8 mouse cellular contexts compared by ENCODE assay signal in the genomic region with DNA sequence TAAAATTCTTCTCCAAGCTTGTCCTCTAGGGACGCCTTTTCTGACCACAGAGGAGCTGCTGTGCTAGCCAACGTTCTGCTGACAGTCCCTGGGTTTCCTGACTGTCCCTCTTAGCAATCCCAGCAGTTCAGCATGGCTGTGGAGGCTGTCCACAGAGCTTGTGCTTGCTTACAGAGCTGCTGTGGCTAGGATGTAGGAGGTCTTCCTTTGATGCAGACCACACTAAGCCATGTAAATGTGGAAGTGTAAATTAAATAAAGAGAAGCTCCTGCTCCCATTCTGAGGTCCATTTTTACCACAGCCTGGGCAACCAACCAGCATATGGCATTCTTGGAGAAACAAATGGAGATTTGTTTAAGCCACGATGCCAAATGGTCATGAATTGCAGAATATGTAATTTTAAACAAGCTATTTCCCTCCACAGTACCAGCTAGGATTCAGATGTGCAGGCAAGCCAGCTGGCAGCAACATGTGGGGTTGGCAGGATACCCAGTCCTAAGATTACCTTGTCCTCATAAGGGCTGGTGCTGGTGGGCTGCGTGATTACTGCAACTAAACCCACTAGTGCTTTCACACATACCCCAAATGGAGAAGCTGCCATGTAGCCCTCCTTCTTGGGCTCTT.
DNase-seq lines count a peak whose midpoint lies in the region; ATAC-seq and TF ChIP-seq lines count a peak whose summit lies in the region.

No protein-coding gene starts in this region.

- H3K27ac ChIP-seq in lung, embryonic 16.5 days (ENCODE audit: low read length) = peak overlapping the region; percentile 4; the same call in 1 of the 2 replicates
- H3K27ac ChIP-seq in lung, postnatal 0 days (ENCODE audit: low read length) = no peak overlapping the region
- H3K27ac ChIP-seq in forebrain, embryonic 15.5 days (replicated peaks) = peak overlapping the region; percentile 75
- peak overlapping the region; percentile 60 for H3K27ac ChIP-seq in neural tube, embryonic 15.5 days (replicated peaks)

- 51% methylated on average over 4 of the region's 4 CpGs for WGBS in lung, embryonic 16.5 days
- 50% methylated on average over 4 of the region's 4 CpGs for WGBS in lung, postnatal 0 days
- WGBS in forebrain, embryonic 15.5 days = 38% methylated on average over 4 of the region's 4 CpGs
- WGBS in neural tube, embryonic 15.5 days = 43% methylated on average over 4 of the region's 4 CpGs

- TF ChIP-seq CTCF in lung, postnatal 0 days (IDR thresholded peaks at IDR 0.05) = no peak

- H3K4me2 ChIP-seq in lung, embryonic 16.5 days (ENCODE audit: low read depth, low read length) = no peak overlapping the region
- H3K4me2 ChIP-seq in lung, postnatal 0 days (replicated peaks; ENCODE audit: low read depth, low read length) = no peak overlapping the region
- H3K4me2 ChIP-seq in forebrain, embryonic 15.5 days (replicated peaks) = no peak overlapping the region
- H3K4me2 ChIP-seq in neural tube, embryonic 15.5 days = no peak overlapping the region

- no peaks in the 10 kb centered on the region for H3K36me3 ChIP-seq in lung, embryonic 16.5 days (ENCODE audit: control insufficient read depth, insufficient read depth, low read length)
- no peaks in the 10 kb centered on the region for H3K36me3 ChIP-seq in lung, postnatal 0 days (ENCODE audit: insufficient read depth, low read length)
- no peaks in the 10 kb centered on the region for H3K36me3 ChIP-seq in forebrain, embryonic 15.5 days
- no peaks in the 10 kb centered on the region for H3K36me3 ChIP-seq in neural tube, embryonic 15.5 days

- H3K4me1 ChIP-seq in lung, embryonic 16.5 days (replicated peaks; ENCODE audit: control insufficient read depth, insufficient read depth, low read length) = peaks cover 7% of the 10 kb centered on the region; the same call in 1 of the 2 replicates
- peaks cover 8% of the 10 kb centered on the region; the same call in 1 of the 2 replicates for H3K4me1 ChIP-seq in lung, postnatal 0 days (ENCODE audit: insufficient read depth, low read depth, low read length)
- H3K4me1 ChIP-seq in forebrain, embryonic 15.5 days = peaks cover 22% of the 10 kb centered on the region
- peaks cover 28% of the 10 kb centered on the region for H3K4me1 ChIP-seq in neural tube, embryonic 15.5 days

- no peak for TF ChIP-seq EP300 in lung, postnatal 0 days (IDR thresholded peaks at IDR 0.05)

- H3K27me3 ChIP-seq in lung, embryonic 16.5 days (ENCODE audit: control insufficient read depth, insufficient read depth, low read depth, low read length) = no peaks in the 10 kb centered on the region
- H3K27me3 ChIP-seq in lung, postnatal 0 days (replicated peaks; ENCODE audit: insufficient read depth, low read length) = no peaks in the 10 kb centered on the region
- H3K27me3 ChIP-seq in forebrain, embryonic 15.5 days = no peaks in the 10 kb centered on the region
- no peaks in the 10 kb centered on the region for H3K27me3 ChIP-seq in neural tube, embryonic 15.5 days (replicated peaks)

- no peak for ATAC-seq in lung, embryonic 16.5 days (ENCODE audit: low read depth)
- no peak for ATAC-seq in lung, postnatal 0 days
- ATAC-seq in forebrain, embryonic 15.5 days (replicated peaks) = peak; percentile 89
- no peak for ATAC-seq in neural tube, embryonic 15.5 days (ENCODE audit: low FRiP score)
- ATAC-seq in erythroblast, adult 5-6 weeks (replicated peaks; ENCODE audit: low FRiP score, poor library complexity, severe bottlenecking) = no peak

- DNase-seq in lung, postnatal 0 days (ENCODE audit: low spot score) = no peak
- DNase-seq in layer of hippocampus, postnatal 10 days (ENCODE audit: low spot score in 2 of 2) = peak; percentile 45 to 46
- no peak for DNase-seq in ovary, postnatal 36 days (ENCODE audit: low spot score)
- no peak for DNase-seq in spleen, postnatal 36 days (ENCODE audit: low spot score in 2 of 2)

- H3K4me3 ChIP-seq in lung, embryonic 16.5 days (ENCODE audit: low read length) = no peak overlapping the region
- H3K4me3 ChIP-seq in lung, postnatal 0 days (ENCODE audit: low read depth, low read length) = no peak overlapping the region
- no peak overlapping the region for H3K4me3 ChIP-seq in forebrain, embryonic 15.5 days
- no peak overlapping the region for H3K4me3 ChIP-seq in neural tube, embryonic 15.5 days (replicated peaks)

- H3K9ac ChIP-seq in lung, embryonic 16.5 days (ENCODE audit: low read length) = no peak overlapping the region
- no peak overlapping the region for H3K9ac ChIP-seq in lung, postnatal 0 days (replicated peaks; ENCODE audit: low read depth)
- no peak overlapping the region for H3K9ac ChIP-seq in forebrain, embryonic 15.5 days (replicated peaks)
- H3K9ac ChIP-seq in neural tube, embryonic 15.5 days (replicated peaks) = no peak overlapping the region

- no peaks in the 10 kb centered on the region for H3K9me3 ChIP-seq in lung, embryonic 16.5 days (ENCODE audit: control insufficient read depth, low read length)
- H3K9me3 ChIP-seq in lung, postnatal 0 days (ENCODE audit: low read length) = no peaks in the 10 kb centered on the region
- H3K9me3 ChIP-seq in forebrain, embryonic 15.5 days = no peaks in the 10 kb centered on the region
- no peaks in the 10 kb centered on the region for H3K9me3 ChIP-seq in neural tube, embryonic 15.5 days (replicated peaks)

Comparison
In these comparisons a context has a peak if more than half of its experiments do, and no peak if none do; other contexts are left out.
1. DNase-seq: peak in layer of hippocampus, postnatal 10 days (2 of 2); none in lung, postnatal 0 days (single experiment), ovary, postnatal 36 days (single experiment) and spleen, postnatal 36 days (0 of 2).